Mouse (Mus musculus): ENCODE measurements around the gene Tnfsf12.

The Tnfsf12 gene

DNA sequence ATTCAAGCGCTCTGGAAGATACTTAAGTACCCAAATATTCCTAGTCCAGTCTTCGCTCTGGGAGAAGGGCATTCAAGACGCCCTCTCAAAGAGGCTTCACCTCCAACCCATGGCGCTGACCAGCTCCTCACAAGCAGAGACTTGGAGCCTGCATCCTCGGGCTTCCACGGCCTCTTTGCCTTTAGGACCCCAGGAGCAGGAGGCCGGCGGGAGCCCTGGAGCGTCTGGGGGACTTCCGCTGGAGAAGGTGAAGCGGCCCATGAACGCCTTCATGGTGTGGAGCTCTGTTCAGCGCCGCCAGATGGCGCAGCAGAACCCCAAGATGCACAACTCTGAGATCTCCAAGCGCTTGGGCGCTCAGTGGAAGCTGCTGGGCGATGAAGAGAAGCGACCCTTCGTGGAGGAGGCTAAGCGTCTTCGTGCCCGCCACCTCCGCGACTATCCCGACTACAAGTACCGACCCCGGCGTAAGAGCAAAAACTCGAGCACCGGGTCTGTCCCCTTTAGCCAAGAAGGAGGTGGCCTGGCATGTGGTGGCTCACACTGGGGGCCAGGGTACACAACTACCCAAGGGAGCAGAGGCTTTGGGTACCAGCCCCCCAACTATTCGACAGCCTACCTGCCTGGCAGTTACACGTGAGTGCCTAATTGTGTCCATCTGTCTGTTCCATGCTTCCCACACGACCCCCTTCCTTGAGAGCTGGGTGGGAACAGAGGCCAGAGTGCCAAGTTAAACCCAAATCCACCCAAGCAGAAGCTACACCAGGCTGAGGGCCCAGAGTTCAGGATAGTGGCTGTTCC, 40.2 kb downstream of the Tnfsf12 start, which contains the start of gene Sox15:
Gene Sox15, plus strand, starts transcription at position 51 of the 801 bp plus-strand sequence.
- 21% methylated on average over 34 of the region's 34 CpGs for WGBS

GRCm38 (mm10) chr11:69654760-69655159, 40.9 kb downstream of the Tnfsf12 start:
- 42% methylated on average over 9 of the region's 9 CpGs for WGBS

- WGBS: 53% methylated on average over 5 of the region's 5 CpGs
Observed at GRCm38 (mm10) chr11:69653399-69653798, 42.2 kb downstream of the Tnfsf12 start.

DNA sequence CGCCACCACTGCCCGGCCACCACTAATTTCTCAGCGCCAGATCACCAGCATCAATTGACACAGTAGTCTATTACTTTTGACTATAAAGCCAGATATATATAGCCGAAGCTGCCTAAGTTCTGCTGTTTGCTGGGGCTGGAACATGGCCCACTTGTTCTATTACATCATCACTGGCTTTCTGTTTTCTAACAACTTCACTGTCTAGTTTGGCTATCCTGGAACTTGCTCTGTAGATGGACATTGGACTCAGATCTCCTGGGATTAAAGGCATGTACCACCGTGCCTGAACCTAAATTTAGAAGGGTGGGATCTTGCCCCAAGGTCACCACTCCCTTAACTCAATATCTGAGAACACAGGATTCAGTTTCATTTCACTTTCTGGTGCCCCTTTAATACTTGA, 49.8 kb downstream of the Tnfsf12 start:
- 73% methylated on average over 5 of the region's 5 CpGs for WGBS

All from cerebral cortex, adult 2 months (tissue).